Mouse (Mus musculus) bone marrow, adult 2 months (tissue): ENCODE data around the gene Cpa4. TPM values are rescaled to one million over a fixed set of nuclear protein-coding genes. Genes with fewer than 3 reads are reported as not detected.

Source experiments
- H3K27ac ChIP-seq: fragments of 200-500 bp; 2 replicates; pipeline ENCODE4 v1.5.1; 2012; ENCODE audit warnings: low read depth, mild to moderate bottlenecking, control low read depth, inconsistent platforms, low read length; ENCODE audit not compliant: control insufficient read depth, poor library complexity, insufficient read depth
- H3K4me1 ChIP-seq: fragments of 200-500 bp; 2 replicates; pipeline ENCODE4 v1.6.1; 2011; ENCODE audit warnings: low read length; ENCODE audit not compliant: control insufficient read depth, insufficient read depth
- H3K4me3 ChIP-seq: fragments of 200-500 bp; replicated peaks from 2 replicates; pipeline ENCODE3; 2011; ENCODE audit warnings: mild to moderate bottlenecking, low read depth, low read length, control low read depth; ENCODE audit not compliant: control insufficient read depth
- CTCF ChIP-seq: fragments of 200-500 bp; IDR thresholded peaks from 2 replicates; pipeline ENCODE4 v1.5.1; 2011; ENCODE audit warnings: low read length, control low read depth; ENCODE audit not compliant: control insufficient read depth, insufficient read depth
- POLR2A ChIP-seq: fragments of 200-500 bp; IDR thresholded peaks from 2 replicates; pipeline ENCODE4 v1.6.1; 2011; ENCODE audit warnings: low read depth, mild to moderate bottlenecking, control low read depth, low read length, borderline replicate concordance; ENCODE audit not compliant: control insufficient read depth
- WGBS: fragments of 180-500 bp; shearing (Covaris S2); methylation state at CpG from one replicate; pipeline ENCODE4 v1.1.7; 2018; 5-methylcytosine and 5-hydroxymethylcytosine counted together
- polyA plus RNA-seq: library from polyadenylated mRNA; stranded (reverse); fragments of >200 nt; gene quantifications from 2 replicates; pipeline ENCODE4 v1.2.4, GENCODE M21; 2011; ENCODE audit warnings: low replicate concordance; ENCODE audit not compliant: missing spikeins, insufficient read depth, insufficient read length

Gene Cpa4
- polyA plus RNA-seq, 1 experiment: not detected

DNA sequence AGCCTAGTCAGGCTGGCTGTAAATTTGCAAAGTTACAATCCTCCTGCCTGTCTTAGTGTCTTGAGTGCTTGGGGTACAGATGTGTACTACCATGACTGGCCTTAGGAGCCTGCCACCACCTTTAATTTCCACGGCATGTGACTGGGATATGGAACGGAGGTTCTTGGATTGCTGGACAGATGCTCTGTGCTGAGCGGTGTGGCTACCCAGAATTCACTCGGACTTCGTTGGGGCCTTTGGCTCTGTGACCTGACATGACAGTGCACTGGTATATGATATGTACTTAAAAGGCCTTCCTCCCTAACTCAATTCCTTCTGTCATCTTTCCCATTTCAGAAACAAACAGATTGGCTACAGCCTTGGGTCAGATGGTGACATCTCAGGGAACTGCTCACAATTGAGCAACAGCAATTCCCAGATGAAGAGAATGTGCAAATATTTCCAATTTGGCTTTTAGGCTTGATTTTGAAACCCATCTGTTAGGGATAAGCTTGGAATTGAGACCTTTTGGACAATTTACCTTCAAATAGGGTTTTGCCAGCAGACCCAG lies 13.5 kb upstream of the Cpa4 start:
- WGBS: 90% methylated on average over 5 of the region's 5 CpGs
- Histone ChIP-seq H3K4me3 (no peak overlapping the region), H3K27ac (no peak overlapping the region), H3K4me1 (no peaks in the 10 kb centered on the region; the same call in 1 of the 2 replicates)
- TF ChIP-seq CTCF (no peak), POLR2A (no peak)

DNA sequence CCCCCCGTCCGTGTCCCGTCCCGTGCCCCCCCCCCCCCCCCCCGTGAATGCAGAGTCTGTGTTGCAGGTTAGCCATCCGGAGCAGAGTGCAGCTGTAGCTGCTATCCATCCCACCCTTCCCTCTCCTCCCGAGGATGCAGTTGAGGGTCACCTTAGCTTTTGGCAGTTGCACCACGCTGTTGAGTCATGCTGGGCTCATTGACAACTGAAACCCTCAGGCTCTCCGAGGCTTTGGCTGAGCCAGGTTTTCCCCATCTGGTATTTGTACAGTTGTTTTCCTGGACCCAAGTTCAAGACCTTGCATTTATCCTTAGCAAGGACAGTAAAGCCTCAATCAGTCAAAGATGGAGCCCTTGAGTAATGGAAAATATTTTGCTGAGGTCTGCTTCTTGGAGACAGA lies 12.1 kb upstream of the Cpa4 start:
- no peaks in the 10 kb centered on the region; the same call in 1 of the 2 replicates for H3K4me1 ChIP-seq
- TF ChIP-seq CTCF (no peak), POLR2A (no peak)
- H3K27ac ChIP-seq: no peak overlapping the region
- WGBS: 33% methylated on average over 8 of the region's 9 CpGs
- no peak overlapping the region for H3K4me3 ChIP-seq

DNA sequence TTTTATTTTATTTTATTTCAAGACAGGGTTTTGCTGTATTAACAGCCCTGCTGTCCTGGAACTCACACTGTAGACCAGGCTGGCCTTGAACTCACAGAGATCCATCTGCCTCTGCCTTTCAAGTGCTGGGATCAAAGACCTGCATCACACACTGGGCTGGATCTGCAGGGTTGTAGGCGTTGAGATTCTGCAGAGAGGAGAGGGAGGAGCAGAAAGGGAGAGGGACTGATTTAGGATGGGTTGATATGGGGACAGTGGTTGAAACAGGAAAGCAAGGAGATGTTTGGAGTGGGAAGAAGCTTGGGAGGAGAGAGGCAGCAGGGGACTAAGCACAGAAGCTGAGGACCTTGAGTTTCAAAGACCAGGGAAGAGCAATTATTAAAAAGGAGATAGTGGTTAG lies 8.4 kb upstream of the Cpa4 start:
- WGBS: 74% methylated on average over 1 of the region's 1 CpGs

DNA sequence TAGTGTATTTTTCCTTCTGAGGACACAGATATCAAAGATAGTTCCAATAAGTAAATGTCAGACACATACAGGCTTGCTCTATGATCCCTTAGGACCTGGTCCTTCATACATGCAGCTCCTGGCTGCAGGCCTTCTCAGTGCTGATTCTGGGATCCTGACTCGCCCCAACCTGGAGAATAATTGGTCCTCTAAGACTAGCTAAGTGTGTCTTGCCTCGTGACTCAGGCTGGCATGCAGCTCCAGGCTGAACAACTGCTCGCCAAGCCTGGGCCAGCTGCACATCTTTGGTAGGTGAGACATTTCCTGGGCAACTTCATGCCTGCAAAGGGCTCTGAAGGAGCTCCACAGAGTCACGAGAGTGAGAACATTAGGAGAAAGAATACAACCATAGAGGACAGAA lies 6.0 kb upstream of the Cpa4 start:
- WGBS: 66% methylated on average over 4 of the region's 4 CpGs
- no peak for TF ChIP-seq CTCF
- TF ChIP-seq POLR2A: no peak
- H3K27ac ChIP-seq: no peak overlapping the region
- no peak overlapping the region for H3K4me3 ChIP-seq
- H3K4me1 ChIP-seq: no peaks in the 10 kb centered on the region

More for the DNA sequence above, 8.4 kb upstream of the Cpa4 start:
- no peaks in the 10 kb centered on the region for H3K4me1 ChIP-seq
- no peak overlapping the region for H3K4me3 ChIP-seq
- TF ChIP-seq CTCF (no peak), POLR2A (no peak)
- H3K27ac ChIP-seq: no peak overlapping the region

DNA sequence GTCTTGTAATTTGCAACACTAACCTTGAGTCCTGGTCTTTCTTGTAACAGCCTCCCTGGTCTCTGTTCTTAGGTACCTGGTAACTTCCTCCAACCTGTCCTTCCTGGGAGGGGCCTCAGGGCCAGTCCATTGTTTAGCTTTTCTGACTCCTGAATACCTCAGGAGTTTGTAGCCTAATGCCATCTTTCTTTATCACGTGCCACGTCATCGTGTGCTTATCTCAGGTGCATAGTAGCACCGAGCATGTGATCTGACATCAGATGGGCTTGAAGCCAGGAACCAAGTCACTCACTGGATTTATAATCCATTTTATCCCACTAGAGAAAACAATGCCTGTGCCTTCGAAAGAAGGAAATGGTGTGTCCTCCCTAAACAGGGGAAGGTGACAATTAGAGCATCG lies 4.6 kb upstream of the Cpa4 start:
- no peaks in the 10 kb centered on the region for H3K4me1 ChIP-seq
- H3K4me3 ChIP-seq: no peak overlapping the region
- no peak for TF ChIP-seq CTCF
- no peak for TF ChIP-seq POLR2A
- no peak overlapping the region for H3K27ac ChIP-seq
- WGBS: 60% methylated on average over 6 of the region's 6 CpGs

DNA sequence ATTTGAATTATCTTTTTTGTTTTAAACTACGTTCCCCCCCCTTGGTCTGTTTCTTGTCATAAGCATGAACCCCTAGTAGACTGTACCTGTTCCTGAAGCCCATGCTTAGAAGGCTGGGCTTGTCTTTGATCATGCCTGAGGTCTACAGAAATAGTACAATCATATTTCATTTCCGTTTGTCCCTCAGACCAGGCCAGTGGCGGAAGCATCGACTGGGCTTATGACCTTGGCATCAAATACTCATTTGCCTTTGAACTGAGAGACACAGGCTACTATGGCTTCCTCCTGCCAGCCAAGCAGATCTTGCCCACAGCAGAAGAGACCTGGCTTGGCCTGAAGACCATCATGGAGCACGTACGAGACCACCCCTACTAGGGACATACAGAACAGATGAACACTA lies 4.1 kb upstream of the Cpa4 start:
- no peak overlapping the region for H3K4me3 ChIP-seq
- H3K27ac ChIP-seq: no peak overlapping the region
- H3K4me1 ChIP-seq: no peaks in the 10 kb centered on the region
- 87% methylated on average over 6 of the region's 6 CpGs for WGBS
- TF ChIP-seq CTCF (no peak), POLR2A (no peak)

DNA sequence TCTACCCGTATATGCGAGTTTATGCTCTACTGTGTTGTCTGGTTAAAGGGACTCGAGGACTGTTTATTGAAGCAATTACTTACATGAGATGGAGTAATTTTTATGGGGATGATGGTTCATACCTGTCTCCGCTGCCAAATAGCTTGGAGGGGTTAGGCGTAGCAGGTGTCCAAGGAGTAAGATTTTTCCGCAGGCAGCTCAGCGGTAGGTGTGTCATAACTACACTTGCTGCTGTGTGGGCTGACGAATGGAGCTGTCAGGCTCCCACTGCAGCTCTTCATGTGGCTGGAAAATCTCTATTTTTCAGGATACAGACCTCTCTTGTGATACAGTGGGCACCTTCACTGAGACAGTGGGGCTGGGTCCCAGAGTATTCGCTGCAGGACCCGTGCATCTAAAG lies 1.2 kb downstream of the Cpa4 start:
- Histone ChIP-seq H3K4me1 (no peaks in the 10 kb centered on the region), H3K4me3 (no peak overlapping the region), H3K27ac (no peak overlapping the region)
- 88% methylated on average over 10 of the region's 10 CpGs for WGBS
- TF ChIP-seq POLR2A (no peak), CTCF (no peak)

DNA sequence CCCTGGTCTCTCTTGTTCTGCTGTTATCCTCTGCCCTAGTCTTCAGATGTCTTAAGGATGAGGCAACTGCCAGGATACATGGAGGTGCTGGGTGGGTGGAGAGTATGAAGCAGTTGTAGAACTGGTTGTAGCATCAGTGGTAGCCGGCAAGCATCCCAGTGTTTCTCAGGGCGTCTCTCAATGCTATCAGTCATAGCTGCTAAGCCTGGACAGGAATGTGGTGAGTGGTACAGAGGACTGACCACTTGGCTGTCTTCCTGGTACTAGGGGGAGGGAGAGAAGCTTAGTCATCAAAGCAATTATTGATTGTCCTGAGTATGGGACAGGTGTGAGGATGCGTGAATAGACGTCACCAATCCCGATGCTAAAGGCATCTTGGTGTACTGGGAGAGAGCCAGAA lies 1.8 kb downstream of the Cpa4 start:
- TF ChIP-seq CTCF (no peak), POLR2A (no peak)
- no peak overlapping the region for H3K27ac ChIP-seq
- H3K4me1 ChIP-seq: no peaks in the 10 kb centered on the region
- no peak overlapping the region for H3K4me3 ChIP-seq
- WGBS: 88% methylated on average over 5 of the region's 5 CpGs

DNA sequence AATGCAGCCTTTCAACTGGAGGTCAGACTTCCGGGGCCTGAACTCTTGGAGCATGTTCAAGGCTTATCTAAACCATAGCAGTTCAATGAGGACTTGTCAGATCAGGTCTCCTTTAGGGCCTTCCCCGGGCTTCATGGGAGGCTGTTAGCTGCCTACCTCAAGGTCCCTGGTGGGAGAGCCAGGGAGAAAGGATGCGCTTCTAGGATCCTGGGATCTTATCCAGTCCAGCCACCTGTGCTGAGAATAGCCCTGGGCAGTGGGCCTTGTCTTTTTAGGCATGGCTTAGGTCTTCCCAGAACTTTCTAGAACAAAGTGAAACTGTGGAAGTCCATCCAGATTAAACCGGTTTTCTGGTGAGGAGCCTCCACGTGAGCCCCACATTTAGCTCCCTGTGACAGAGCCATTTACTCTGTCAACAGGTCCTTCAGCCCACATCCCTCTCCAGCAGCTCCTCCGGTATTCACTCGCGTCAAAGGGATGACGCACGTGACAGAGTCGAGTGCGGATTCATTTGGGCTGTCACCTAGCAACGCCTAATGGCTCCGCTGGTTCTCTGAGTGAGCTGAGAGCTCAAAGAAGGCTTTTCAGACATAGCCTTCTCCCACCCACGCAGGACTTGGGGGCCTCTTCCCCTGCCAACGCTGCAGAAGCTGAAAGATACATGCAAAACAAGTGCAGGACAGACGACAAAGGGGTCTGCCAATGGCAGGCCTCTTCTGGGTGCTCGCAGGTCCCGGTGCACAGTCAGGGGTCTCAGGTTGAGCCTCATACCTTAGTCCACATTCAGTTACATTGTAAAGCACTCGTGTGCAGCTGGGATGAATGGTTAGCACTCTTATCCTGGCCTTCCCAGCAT lies 4.5 kb downstream of the Cpa4 start:
- TF ChIP-seq CTCF (no peak), POLR2A (no peak)
- no peak overlapping the region for H3K27ac ChIP-seq
- WGBS: 80% methylated on average over 20 of the region's 20 CpGs
- no peaks in the 10 kb centered on the region for H3K4me1 ChIP-seq
- H3K4me3 ChIP-seq: no peak overlapping the region
